Mouse (Mus musculus) forebrain, embryonic 14.5 days (tissue): ENCODE results near the gene Gad2. TPM values are rescaled to one million over a fixed set of nuclear protein-coding genes. Genes with fewer than 3 reads are reported as not detected.

Experiments
- ATAC-seq: fragments of 200-750 bp; cut with Nextera tagmentation; 2 replicates; pipeline ENCODE4 v1.8.0; 2017; ENCODE audit warnings: mild to moderate bottlenecking, moderate library complexity
- DNase-seq: peaks from one replicate; pipeline ENCODE4 v3.0.0-alpha.2; 2015; ENCODE audit warnings: low spot score
- H3K27ac ChIP-seq: fragments of 300-500 bp; sonication (generic); 2 replicates; pipeline ENCODE4 v1.5.1; 2014; ENCODE audit warnings: low read depth, mild to moderate bottlenecking, control low read depth, low read length, moderate library complexity
- H3K27me3 ChIP-seq: fragments of 300-500 bp; sonication (generic); replicated peaks from 2 replicates; pipeline ENCODE4 v1.6.1; 2014; ENCODE audit warnings: low read length, control low read depth, mixed read lengths; ENCODE audit not compliant: control insufficient read depth, insufficient read depth
- H3K36me3 ChIP-seq: fragments of 300-500 bp; sonication (generic); 2 replicates; pipeline ENCODE4 v1.6.1; 2014; ENCODE audit warnings: low read length, control low read depth; ENCODE audit not compliant: control insufficient read depth, insufficient read depth
- H3K4me1 ChIP-seq: fragments of 300-500 bp; sonication (generic); 2 replicates; pipeline ENCODE4 v1.6.1; 2014; ENCODE audit warnings: antibody characterized with exemption, low read length, control low read depth; ENCODE audit not compliant: control insufficient read depth, insufficient read depth
- H3K4me2 ChIP-seq: fragments of 300-500 bp; sonication (generic); 2 replicates; pipeline ENCODE4 v1.6.1; 2014; ENCODE audit warnings: mild to moderate bottlenecking, control low read depth, low read length
- H3K4me3 ChIP-seq: fragments of 300-500 bp; sonication (generic); 2 replicates; pipeline ENCODE4 v1.5.1; 2014; ENCODE audit warnings: low read depth, low read length, control low read depth
- H3K9ac ChIP-seq: fragments of 300-500 bp; sonication (generic); 2 replicates; pipeline ENCODE4 v1.6.1; 2014; ENCODE audit warnings: mild to moderate bottlenecking, low read length, control low read depth, moderate library complexity
- H3K9me3 ChIP-seq: fragments of 300-500 bp; sonication (generic); replicated peaks from 2 replicates; pipeline ENCODE4 v1.6.1; 2016; ENCODE audit warnings: low read length, control low read depth, mixed read lengths; ENCODE audit not compliant: control insufficient read depth
- WGBS: fragments of 180-500 bp; shearing (Covaris S2); extraction: QIAGEN DNeasy Blood & Tissue Kit; methylation state at CpG from one replicate; pipeline ENCODE4 v1.1.7; 2014; 5-methylcytosine and 5-hydroxymethylcytosine counted together
- polyA plus RNA-seq: library from polyadenylated mRNA; unstranded; fragments of >200 nt; fragmentation: Nextera tagmentation; extraction: Ambion mirVana; gene quantifications from 2 replicates; pipeline ENCODE4 v1.2.1, GENCODE M21; 2014

Gene Gad2
- polyA plus RNA-seq, 1 experiment from 2014 or later: 38.7 TPM

- ATAC-seq (peak; percentile 21), DNase-seq (peak; percentile 84)
- Histone ChIP-seq H3K27ac (peak overlapping the region; percentile 98), H3K4me1 (peaks cover 19% of the 10 kb centered on the region; the same call in 1 of the 2 replicates), H3K36me3 (no peaks in the 10 kb centered on the region), H3K9me3 (no peaks in the 10 kb centered on the region), H3K4me2 (peak overlapping the region; percentile 78), H3K4me3 (0 out of 2 replicates have a peak overlapping the region, but pooled peaks have one; percentile 0), H3K27me3 (peaks cover 30% of the 10 kb centered on the region), H3K9ac (peak overlapping the region; percentile 42; the same call in 1 of the 2 replicates)
- WGBS: under 1% methylated on average over 6 of the region's 6 CpGs
These were observed 2.0 kb upstream of the Gad2 start for GRCm38 (mm10) chr2:22620030-22620429.

- peak; percentile 17; the same call in 1 of the 2 replicates for ATAC-seq
- Histone ChIP-seq H3K27me3 (peaks cover 33% of the 10 kb centered on the region), H3K4me2 (peak overlapping the region; percentile 78)
These were observed 1.5 kb upstream of the Gad2 start for GRCm38 (mm10) chr2:22620534-22620933.

GRCm38 (mm10) chr2:22620978-22621827 lies 802 bp upstream of the Gad2 start:
- H3K4me2 ChIP-seq: peak overlapping the region; percentile 78
- 4% methylated on average over 20 of the region's 20 CpGs for whole genome bisulfite sequencing
- DNase-seq (peak; percentile 51), ATAC-seq (peak; percentile 45)
- H3K4me1 ChIP-seq: peaks cover 19% of the 10 kb centered on the region; the same call in 1 of the 2 replicates
- no peaks in the 10 kb centered on the region for H3K9me3 ChIP-seq
- H3K4me3 ChIP-seq: peak overlapping the region; percentile 51
- H3K36me3 ChIP-seq: no peaks in the 10 kb centered on the region
- H3K9ac ChIP-seq: peak overlapping the region; percentile 89
- peaks cover 40% of the 10 kb centered on the region for H3K27me3 ChIP-seq
- H3K27ac ChIP-seq: peak overlapping the region; percentile 98

More at GRCm38 (mm10) chr2:22620534-22620933, 1.5 kb upstream of the Gad2 start:
- Histone ChIP-seq H3K27ac (peak overlapping the region; percentile 98), H3K9ac (peak overlapping the region; percentile 89), H3K4me3 (peak overlapping the region; percentile 51; the same call in 1 of the 2 replicates), H3K9me3 (no peaks in the 10 kb centered on the region), H3K36me3 (no peaks in the 10 kb centered on the region), H3K4me1 (peaks cover 19% of the 10 kb centered on the region; the same call in 1 of the 2 replicates)
- 5% methylated on average over 7 of the region's 7 CpGs for WGBS
- peak; percentile 84 for DNase-seq

- H3K27me3 ChIP-seq: peaks cover 48% of the 10 kb centered on the region
- peak overlapping the region; percentile 89 for H3K9ac ChIP-seq
- peak overlapping the region; percentile 78 for H3K4me2 ChIP-seq
- H3K9me3 ChIP-seq: no peaks in the 10 kb centered on the region
- WGBS: under 1% methylated on average over 60 of the region's 60 CpGs
- H3K36me3 ChIP-seq: peaks cover 2% of the 10 kb centered on the region; the same call in 1 of the 2 replicates
- H3K27ac ChIP-seq: peak overlapping the region; percentile 98
- ATAC-seq (no peak), DNase-seq (no peak)
- H3K4me1 ChIP-seq: peaks cover 18% of the 10 kb centered on the region; the same call in 1 of the 2 replicates
- peak overlapping the region; percentile 51 for H3K4me3 ChIP-seq
These were observed 1.4 kb downstream of the Gad2 start for GRCm38 (mm10) chr2:22623111-22624070.

- H3K9me3 ChIP-seq: no peaks in the 10 kb centered on the region
- H3K4me3 ChIP-seq: peak overlapping the region; percentile 51
- H3K36me3 ChIP-seq: peaks cover 2% of the 10 kb centered on the region; the same call in 1 of the 2 replicates
- H3K27ac ChIP-seq: peak overlapping the region; percentile 98
- 2% methylated on average over 27 of the region's 27 CpGs for WGBS
- peaks cover 43% of the 10 kb centered on the region for H3K27me3 ChIP-seq
- no peak for ATAC-seq
- peak overlapping the region; percentile 89 for H3K9ac ChIP-seq
- H3K4me1 ChIP-seq: peaks cover 14% of the 10 kb centered on the region; the same call in 1 of the 2 replicates
- DNase-seq: peak; percentile 51
- H3K4me2 ChIP-seq: peak overlapping the region; percentile 78
These were observed 2.4 kb downstream of the Gad2 start for GRCm38 (mm10) chr2:22624188-22624975.

- Histone ChIP-seq H3K9me3 (no peaks in the 10 kb centered on the region), H3K36me3 (peaks cover 2% of the 10 kb centered on the region; the same call in 1 of the 2 replicates), H3K27ac (peak overlapping the region; percentile 98), H3K27me3 (peaks cover 41% of the 10 kb centered on the region), H3K4me2 (peak overlapping the region; percentile 78), H3K9ac (peak overlapping the region; percentile 89), H3K4me1 (peaks cover 12% of the 10 kb centered on the region; the same call in 1 of the 2 replicates), H3K4me3 (peak overlapping the region; percentile 51)
- WGBS: 5% methylated on average over 16 of the region's 16 CpGs
- DNase-seq (no peak), ATAC-seq (no peak)
These were observed 3.3 kb downstream of the Gad2 start for GRCm38 (mm10) chr2:22625096-22625960.

GRCm38 (mm10) chr2:22627147-22627666 lies 5.2 kb downstream of the Gad2 start:
- Histone ChIP-seq H3K27ac (peak overlapping the region; percentile 87), H3K27me3 (peaks cover 34% of the 10 kb centered on the region), H3K36me3 (peaks cover 10% of the 10 kb centered on the region; the same call in 1 of the 2 replicates), H3K9me3 (no peaks in the 10 kb centered on the region), H3K9ac (peak overlapping the region; percentile 89), H3K4me1 (peaks cover 1% of the 10 kb centered on the region; the same call in 1 of the 2 replicates), H3K4me3 (peak overlapping the region; percentile 51), H3K4me2 (peak overlapping the region; percentile 78)
- 31% methylated on average over 3 of the region's 3 CpGs for WGBS
- ATAC-seq (peak; percentile 21; the same call in 1 of the 2 replicates), DNase-seq (peak; percentile 59)
